Mouse (Mus musculus): ENCODE data around the gene Fhl5. TPM values are rescaled to one million over a fixed set of nuclear protein-coding genes. Genes with fewer than 3 reads are reported as not detected.
A peak's percentile ranks its signal among the peaks of the same experiment; 100 is the strongest.

Fhl5 gene
- polyA plus RNA-seq, 1 experiment from 2014 or later: 0.26 TPM

GRCm38 (mm10) chr4:25221927-25222326 is 20.7 kb downstream of the Fhl5 start:
- Histone ChIP-seq H3K36me3 (replicated peaks) (no peaks in the 10 kb centered on the region), H3K27ac (no peak overlapping the region), H3K9ac (no peak overlapping the region), H3K27me3 (replicated peaks) (no peaks in the 10 kb centered on the region), H3K9me3 (no peaks in the 10 kb centered on the region), H3K4me1 (no peaks in the 10 kb centered on the region), H3K4me2 (no peak overlapping the region), H3K4me3 (no peak overlapping the region)
- ATAC-seq (replicated peaks): no peak

GRCm38 (mm10) chr4:25213451-25213850 is 29.2 kb downstream of the Fhl5 start:
- no peak overlapping the region for H3K27ac ChIP-seq
- H3K9me3 ChIP-seq: no peaks in the 10 kb centered on the region
- 53% methylated on average over 5 of the region's 5 CpGs for WGBS
- no peak overlapping the region for H3K9ac ChIP-seq
- H3K4me1 ChIP-seq: no peaks in the 10 kb centered on the region
- no peaks in the 10 kb centered on the region for H3K27me3 ChIP-seq (replicated peaks)
- no peak overlapping the region for H3K4me2 ChIP-seq
- no peak for ATAC-seq (replicated peaks)
- H3K36me3 ChIP-seq (replicated peaks): no peaks in the 10 kb centered on the region
- no peak overlapping the region for H3K4me3 ChIP-seq

GRCm38 (mm10) chr4:25206166-25206565 is 36.5 kb downstream of the Fhl5 start:
- ATAC-seq (replicated peaks): 0 out of 2 replicates have a peak, but pooled peaks have one; percentile 50
- H3K4me3 ChIP-seq: no peak overlapping the region
- no peaks in the 10 kb centered on the region for H3K4me1 ChIP-seq
- H3K36me3 ChIP-seq (replicated peaks): no peaks in the 10 kb centered on the region
- 43% methylated on average over 4 of the region's 4 CpGs for WGBS
- no peak overlapping the region for H3K4me2 ChIP-seq
- no peak overlapping the region for H3K9ac ChIP-seq
- H3K27me3 ChIP-seq (replicated peaks): no peaks in the 10 kb centered on the region
- H3K27ac ChIP-seq: no peak overlapping the region
- H3K9me3 ChIP-seq: no peaks in the 10 kb centered on the region

- H3K9ac ChIP-seq: no peak overlapping the region
- no peaks in the 10 kb centered on the region for H3K36me3 ChIP-seq (replicated peaks)
- 27% methylated on average over 1 of the region's 1 CpGs for WGBS
- no peak overlapping the region for H3K4me3 ChIP-seq
- H3K4me1 ChIP-seq: no peaks in the 10 kb centered on the region
- H3K9me3 ChIP-seq: no peaks in the 10 kb centered on the region
- no peak overlapping the region for H3K4me2 ChIP-seq
- no peak overlapping the region for H3K27ac ChIP-seq
- ATAC-seq (replicated peaks): no peak
- H3K27me3 ChIP-seq (replicated peaks): no peaks in the 10 kb centered on the region
Observed at GRCm38 (mm10) chr4:25197310-25197709, 45.4 kb downstream of the Fhl5 start.

- H3K9ac ChIP-seq: no peak overlapping the region
- ATAC-seq (replicated peaks): no peak
- no peaks in the 10 kb centered on the region for H3K4me1 ChIP-seq
- H3K27ac ChIP-seq: no peak overlapping the region
- H3K9me3 ChIP-seq: no peaks in the 10 kb centered on the region
- H3K4me2 ChIP-seq: no peak overlapping the region
- H3K27me3 ChIP-seq (replicated peaks): no peaks in the 10 kb centered on the region
- H3K4me3 ChIP-seq: no peak overlapping the region
- H3K36me3 ChIP-seq (replicated peaks): no peaks in the 10 kb centered on the region
- WGBS: 65% methylated on average over 4 of the region's 4 CpGs
Observed at GRCm38 (mm10) chr4:25179617-25180208, 63.0 kb downstream of the Fhl5 start.

Other genes starting within 250 kb of the Fhl5 start
- 40.6 and 41.4 TPM in 2 replicates for gene Ufl1, start 38.9 kb upstream of the Fhl5 start, polyA plus RNA-seq (2015; fragmentation: Nextera tagmentation; extraction: Ambion mirVana)